Mouse (Mus musculus) forelimb bud, embryonic 11.5 days (tissue): ENCODE results near the gene Fbxo4.

Experiments
- DNase-seq: peaks from one replicate; pipeline ENCODE4 v3.0.0-alpha.2; 2012; ENCODE audit warnings: low read depth, low spot score

Gene Fbxo4

GRCm38 (mm10) chr15:3979061-3979848 lies at the start of gene Fbxo4:
Gene Fbxo4 (minus strand): TSS chr15:3979573.
- peak; percentile 53 for DNase-seq

- no peak for DNase-seq
Observed at GRCm38 (mm10) chr15:4028960-4029359, 49.6 kb upstream of the Fbxo4 start.

GRCm38 (mm10) chr15:4028411-4028700 lies 49.0 kb upstream of the Fbxo4 start:
- no peak for DNase-seq

GRCm38 (mm10) chr15:4027671-4028410 lies 48.5 kb upstream of the Fbxo4 start:
- DNase-seq, result no peak

GRCm38 (mm10) chr15:4026831-4027584 lies 47.6 kb upstream of the Fbxo4 start:
- peak; percentile 82 for DNase-seq

- DNase-seq, result peak; percentile 84
Observed at GRCm38 (mm10) chr15:4026231-4026773, 46.9 kb upstream of the Fbxo4 start, which contains the start of gene Oxct1. Gene Oxct1 (plus strand): TSS chr15:4026383.

GRCm38 (mm10) chr15:4025508-4025904 lies 46.1 kb upstream of the Fbxo4 start:
- DNase-seq, result no peak

- no peak for DNase-seq
Observed at GRCm38 (mm10) chr15:4024726-4025507, 45.5 kb upstream of the Fbxo4 start.

GRCm38 (mm10) chr15:4023747-4024146 lies 44.4 kb upstream of the Fbxo4 start:
- no peak for DNase-seq

GRCm38 (mm10) chr15:4020711-4021110 lies 41.3 kb upstream of the Fbxo4 start:
- no peak for DNase-seq

GRCm38 (mm10) chr15:4013873-4014272 lies 34.5 kb upstream of the Fbxo4 start:
- no peak for DNase-seq

- no peak for DNase-seq
Observed at GRCm38 (mm10) chr15:4000536-4000935, 21.2 kb upstream of the Fbxo4 start.

GRCm38 (mm10) chr15:3999144-3999543 lies 19.8 kb upstream of the Fbxo4 start:
- no peak for DNase-seq

- DNase-seq, result no peak
Observed at GRCm38 (mm10) chr15:3996267-3997010, 17.1 kb upstream of the Fbxo4 start.

- DNase-seq, result peak; percentile 99
Observed at GRCm38 (mm10) chr15:3995448-3996266, 16.3 kb upstream of the Fbxo4 start, which contains the start of gene AW549877. Gene AW549877 (minus strand): TSS chr15:3995744.

- no peak for DNase-seq
Observed at GRCm38 (mm10) chr15:3994852-3995447, 15.6 kb upstream of the Fbxo4 start.

- DNase-seq, result peak; percentile 17
Observed at GRCm38 (mm10) chr15:3987981-3988380, 8.6 kb upstream of the Fbxo4 start.

GRCm38 (mm10) chr15:3984876-3985275 lies 5.5 kb upstream of the Fbxo4 start:
- no peak for DNase-seq

- no peak for DNase-seq
Observed at GRCm38 (mm10) chr15:3982732-3983131, 3.4 kb upstream of the Fbxo4 start.
